Mouse (Mus musculus): ENCODE measurements around the gene Exosc2.

DNA sequence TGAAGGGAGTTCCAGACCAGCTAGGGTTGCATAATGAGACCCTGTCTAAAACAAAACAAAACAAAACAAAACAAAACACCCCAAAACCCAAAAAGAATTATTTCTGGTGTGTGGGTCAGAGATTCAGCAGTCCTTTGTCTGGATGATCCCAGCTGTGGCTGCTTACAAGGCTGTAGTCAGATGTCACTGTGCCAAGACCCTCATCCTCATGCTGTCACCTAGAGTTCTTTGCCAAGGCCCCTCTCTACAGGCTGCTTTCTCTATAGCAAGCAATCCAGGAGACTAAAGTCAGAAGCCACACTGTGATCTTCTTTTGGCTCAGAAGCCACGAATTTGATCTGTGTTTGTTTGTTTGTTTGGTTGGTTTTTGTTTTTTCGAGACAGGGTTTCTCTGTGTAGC is 42.2 kb downstream of the Exosc2 start:
- TF ChIP-seq POLR2A (IDR thresholded peaks at IDR 0.05; ENCODE audit: insufficient read depth, low read length) (no peak), CTCF (IDR thresholded peaks at IDR 0.05; ENCODE audit: low read depth, low read length) (no peak)

All from ES-Bruce4 (cell line).